ENCODE assay signal across 8 mouse cellular contexts in the genomic region with DNA sequence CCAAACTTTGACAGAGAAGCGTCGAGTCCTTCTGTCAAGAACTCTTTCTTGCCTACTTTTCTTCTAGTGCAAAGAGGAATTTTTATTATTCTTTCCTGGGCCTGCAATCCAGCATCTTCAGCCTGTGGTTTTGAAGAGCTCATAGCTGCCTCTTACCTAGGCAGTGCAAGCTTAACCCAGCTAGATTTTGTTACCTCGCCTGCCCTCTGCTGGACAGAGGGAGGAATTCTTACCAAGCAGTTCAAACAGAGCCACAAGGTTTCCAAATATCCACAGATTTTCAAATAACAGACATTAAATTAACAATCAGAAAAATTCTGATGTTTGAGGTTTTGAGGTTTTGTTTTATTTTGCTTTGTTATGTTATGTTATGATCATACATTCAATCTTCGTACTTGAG.
A peak's percentile ranks its signal among the peaks of the same experiment; 100 is the strongest.
DNase-seq lines count a peak whose midpoint lies in the region.

No protein-coding gene starts in this region.

- peak; percentile 4 to 34 for DNase-seq in CD8-positive naive resting alpha-beta T cell, adult 2 months (ENCODE audit: low read depth in 2 of 2, low spot score in 2 of 2)
- DNase-seq in adipocyte (ENCODE audit: low spot score) = peak; percentile 94
- DNase-seq in cerebellum, postnatal 4 days (ENCODE audit: low spot score in 2 of 2) = peak; percentile 57 to 71
- peak; percentile 55 for DNase-seq in gastrocnemius, adult 18-20 months (ENCODE audit: low spot score)
- peak; percentile 69 for DNase-seq in layer of hippocampus, adult 11-12 months (ENCODE audit: low spot score)
- peak; percentile 81 for DNase-seq in lung, postnatal 10 days
- peak; percentile 76 to 90 for DNase-seq in right cerebral cortex, postnatal 10 days (ENCODE audit: low spot score in 2 of 2)
- peak; percentile 35 to 78 for DNase-seq in urinary bladder, postnatal 4 days (ENCODE audit: low spot score in 2 of 2)

Comparison
In these comparisons a context has a peak if more than half of its experiments do, and no peak if none do; other contexts are left out.
1. Peak in every context shown above with its lines: DNase-seq.
2. DNase-seq: peak in every context shown above with its lines; median percentile 94 in adipocyte; 83 in right cerebral cortex, postnatal 10 days; 81 in lung, postnatal 10 days; 69 in layer of hippocampus, adult 11-12 months; 64 in cerebellum, postnatal 4 days; 56 in urinary bladder, postnatal 4 days; 55 in gastrocnemius, adult 18-20 months; 19 in CD8-positive naive resting alpha-beta T cell, adult 2 months.